Mouse (Mus musculus): ENCODE measurements around the gene Rbfox1. TPM values are rescaled to one million over a fixed set of nuclear protein-coding genes. Genes with fewer than 3 reads are reported as not detected.

The Rbfox1 gene
- polyA plus RNA-seq, 1 experiment from 2014 or later = 4.6 TPM

- no peak for DNase-seq (ENCODE audit: low spot score)
- H3K27ac ChIP-seq (ENCODE audit: low read depth, low read length) = no peak overlapping the region
- 86% methylated on average over 1 of the region's 1 CpGs for WGBS
Observed at GRCm38 (mm10) chr16:6048601-6049000, 163.4 kb downstream of the Rbfox1 start.

DNA sequence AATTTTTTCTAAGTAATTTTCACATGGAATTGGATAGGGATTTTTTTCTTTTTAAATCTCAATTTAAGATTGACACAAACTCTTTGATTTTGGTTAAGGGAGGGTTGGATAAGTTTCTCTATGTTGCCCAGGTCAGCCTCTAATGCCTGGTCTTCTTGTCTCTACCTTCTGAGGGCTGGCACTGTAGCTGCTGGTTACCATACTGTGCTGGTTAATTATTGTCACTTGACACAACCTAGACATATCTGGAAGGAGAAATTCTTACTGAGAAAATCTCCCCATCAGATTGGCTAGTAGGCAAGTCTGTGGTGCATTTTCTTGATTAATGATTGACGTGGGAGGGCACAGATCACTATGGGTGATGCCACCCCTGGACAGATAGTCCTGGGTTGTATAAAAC, 177.3 kb downstream of the Rbfox1 start:
- ATAC-seq (replicated peaks; ENCODE audit: low FRiP score) = no peak
- no peak overlapping the region for H3K4me2 ChIP-seq (ENCODE audit: low read depth, low read length, severe bottlenecking)
- WGBS = 93% methylated on average over 1 of the region's 1 CpGs

More at GRCm38 (mm10) chr16:6048601-6049000, 163.4 kb downstream of the Rbfox1 start:
- Histone ChIP-seq H3K4me2 (ENCODE audit: low read depth, low read length, severe bottlenecking) (no peak overlapping the region), H3K9me3 (ENCODE audit: control insufficient read depth, low read length) (no peaks in the 10 kb centered on the region), H3K4me3 (ENCODE audit: low read depth, low read length) (no peak overlapping the region), H3K4me1 (replicated peaks; ENCODE audit: control insufficient read depth, insufficient read depth, low read length) (no peaks in the 10 kb centered on the region), H3K27me3 (ENCODE audit: control insufficient read depth, insufficient read depth, low read length) (no peaks in the 10 kb centered on the region), H3K36me3 (ENCODE audit: control insufficient read depth, insufficient read depth, low read length) (no peaks in the 10 kb centered on the region), H3K9ac (ENCODE audit: low read length) (no peak overlapping the region)
- ATAC-seq (replicated peaks; ENCODE audit: low FRiP score) = no peak

GRCm38 (mm10) chr16:6065481-6065880, 180.3 kb downstream of the Rbfox1 start:
- Histone ChIP-seq H3K4me3 (ENCODE audit: low read depth, low read length) (no peak overlapping the region), H3K9ac (ENCODE audit: low read length) (no peak overlapping the region), H3K27me3 (ENCODE audit: control insufficient read depth, insufficient read depth, low read length) (no peaks in the 10 kb centered on the region), H3K36me3 (ENCODE audit: control insufficient read depth, insufficient read depth, low read length) (no peaks in the 10 kb centered on the region), H3K27ac (ENCODE audit: low read depth, low read length) (no peak overlapping the region), H3K4me2 (ENCODE audit: low read depth, low read length, severe bottlenecking) (no peak overlapping the region), H3K4me1 (replicated peaks; ENCODE audit: control insufficient read depth, insufficient read depth, low read length) (no peaks in the 10 kb centered on the region), H3K9me3 (ENCODE audit: control insufficient read depth, low read length) (no peaks in the 10 kb centered on the region)
- ATAC-seq (replicated peaks; ENCODE audit: low FRiP score) = no peak
- DNase-seq (ENCODE audit: low spot score) = no peak
- WGBS = 87% methylated on average over 4 of the region's 4 CpGs

More for the DNA sequence above, 177.3 kb downstream of the Rbfox1 start:
- Histone ChIP-seq H3K27me3 (ENCODE audit: control insufficient read depth, insufficient read depth, low read length) (no peaks in the 10 kb centered on the region), H3K4me1 (replicated peaks; ENCODE audit: control insufficient read depth, insufficient read depth, low read length) (no peaks in the 10 kb centered on the region), H3K36me3 (ENCODE audit: control insufficient read depth, insufficient read depth, low read length) (no peaks in the 10 kb centered on the region), H3K27ac (ENCODE audit: low read depth, low read length) (no peak overlapping the region), H3K9ac (ENCODE audit: low read length) (no peak overlapping the region), H3K4me3 (ENCODE audit: low read depth, low read length) (no peak overlapping the region), H3K9me3 (ENCODE audit: control insufficient read depth, low read length) (no peaks in the 10 kb centered on the region)
- no peak for DNase-seq (ENCODE audit: low spot score)

DNA sequence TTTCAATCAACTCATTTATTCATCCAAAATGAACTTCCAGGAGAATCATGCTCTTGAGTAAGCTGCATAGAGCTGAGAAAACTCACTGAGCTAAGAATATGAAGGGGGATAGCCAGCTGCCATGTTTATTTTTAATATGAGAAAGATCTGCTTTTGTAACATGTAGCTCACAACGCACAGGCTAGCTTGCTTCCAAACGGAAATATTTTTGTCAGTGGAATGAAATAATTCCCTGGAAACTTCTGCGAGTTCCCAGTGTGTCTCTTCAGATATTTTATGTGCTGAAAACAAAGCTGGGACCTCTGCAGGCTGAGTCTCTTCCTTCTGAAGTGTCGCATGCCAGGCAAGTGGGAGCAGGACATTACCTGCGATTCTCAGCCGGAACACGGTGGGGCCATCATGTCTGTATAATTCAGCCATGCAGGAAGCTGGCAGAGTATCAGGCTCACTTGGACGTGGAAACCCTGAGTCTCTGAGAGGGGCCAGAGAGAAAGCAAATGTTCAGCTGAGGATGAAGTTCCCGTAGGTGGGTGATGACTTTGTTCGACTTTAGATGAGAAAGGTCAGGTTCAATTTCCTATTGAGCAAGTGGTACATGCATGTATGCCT, 190.4 kb downstream of the Rbfox1 start:
- Histone ChIP-seq H3K9me3 (ENCODE audit: control insufficient read depth, low read length) (no peaks in the 10 kb centered on the region), H3K36me3 (ENCODE audit: control insufficient read depth, insufficient read depth, low read length) (no peaks in the 10 kb centered on the region), H3K4me1 (replicated peaks; ENCODE audit: control insufficient read depth, insufficient read depth, low read length) (no peaks in the 10 kb centered on the region), H3K9ac (ENCODE audit: low read length) (no peak overlapping the region), H3K4me3 (ENCODE audit: low read depth, low read length) (no peak overlapping the region), H3K4me2 (ENCODE audit: low read depth, low read length, severe bottlenecking) (no peak overlapping the region), H3K27me3 (ENCODE audit: control insufficient read depth, insufficient read depth, low read length) (no peaks in the 10 kb centered on the region), H3K27ac (ENCODE audit: low read depth, low read length) (no peak overlapping the region)
- ATAC-seq (replicated peaks; ENCODE audit: low FRiP score) (no peak), DNase-seq (ENCODE audit: low spot score) (no peak)
- 85% methylated on average over 10 of the region's 10 CpGs for WGBS

- DNase-seq (ENCODE audit: low spot score) (no peak), ATAC-seq (replicated peaks; ENCODE audit: low FRiP score) (no peak)
- Histone ChIP-seq H3K4me2 (ENCODE audit: low read depth, low read length, severe bottlenecking) (no peak overlapping the region), H3K9me3 (ENCODE audit: control insufficient read depth, low read length) (no peaks in the 10 kb centered on the region), H3K27me3 (ENCODE audit: control insufficient read depth, insufficient read depth, low read length) (no peaks in the 10 kb centered on the region), H3K9ac (ENCODE audit: low read length) (no peak overlapping the region), H3K36me3 (ENCODE audit: control insufficient read depth, insufficient read depth, low read length) (no peaks in the 10 kb centered on the region), H3K27ac (ENCODE audit: low read depth, low read length) (no peak overlapping the region), H3K4me3 (ENCODE audit: low read depth, low read length) (no peak overlapping the region), H3K4me1 (replicated peaks; ENCODE audit: control insufficient read depth, insufficient read depth, low read length) (no peaks in the 10 kb centered on the region)
- WGBS = 76% methylated on average over 4 of the region's 4 CpGs
Observed at GRCm38 (mm10) chr16:6079017-6079416, 193.9 kb downstream of the Rbfox1 start.

GRCm38 (mm10) chr16:6084701-6085365, 199.7 kb downstream of the Rbfox1 start:
- Histone ChIP-seq H3K27ac (ENCODE audit: low read depth, low read length) (no peak overlapping the region), H3K4me2 (ENCODE audit: low read depth, low read length, severe bottlenecking) (no peak overlapping the region), H3K4me3 (ENCODE audit: low read depth, low read length) (no peak overlapping the region), H3K4me1 (replicated peaks; ENCODE audit: control insufficient read depth, insufficient read depth, low read length) (no peaks in the 10 kb centered on the region), H3K36me3 (ENCODE audit: control insufficient read depth, insufficient read depth, low read length) (no peaks in the 10 kb centered on the region), H3K9me3 (ENCODE audit: control insufficient read depth, low read length) (no peaks in the 10 kb centered on the region), H3K9ac (ENCODE audit: low read length) (no peak overlapping the region), H3K27me3 (ENCODE audit: control insufficient read depth, insufficient read depth, low read length) (no peaks in the 10 kb centered on the region)
- DNase-seq (ENCODE audit: low spot score) (no peak), ATAC-seq (replicated peaks; ENCODE audit: low FRiP score) (no peak)
- WGBS = 83% methylated on average over 7 of the region's 7 CpGs

DNA sequence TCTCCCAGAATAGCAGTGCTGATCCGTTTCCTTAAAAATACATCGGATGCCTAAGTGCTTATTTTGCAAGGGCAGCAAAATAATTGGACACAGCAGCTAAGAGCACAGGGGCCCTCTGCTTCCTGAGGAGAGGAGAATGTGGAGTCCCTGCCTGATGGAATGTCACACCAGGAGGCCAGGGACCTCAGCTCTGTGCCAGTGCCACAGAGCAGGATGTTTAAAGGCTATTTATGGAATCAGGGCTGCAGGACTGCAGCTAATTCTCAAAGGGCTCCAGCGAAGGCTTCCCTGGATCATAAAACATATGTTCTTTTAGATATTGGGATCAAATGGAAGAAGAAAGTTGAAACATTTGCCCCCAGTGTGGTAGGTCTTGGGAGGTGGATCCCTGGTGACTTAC, 201.0 kb downstream of the Rbfox1 start:
- ATAC-seq (replicated peaks; ENCODE audit: low FRiP score) (no peak), DNase-seq (ENCODE audit: low spot score) (no peak)
- H3K4me3 ChIP-seq (ENCODE audit: low read depth, low read length) = no peak overlapping the region
- H3K4me2 ChIP-seq (ENCODE audit: low read depth, low read length, severe bottlenecking) = no peak overlapping the region
- H3K27ac ChIP-seq (ENCODE audit: low read depth, low read length) = no peak overlapping the region
- H3K9ac ChIP-seq (ENCODE audit: low read length) = no peak overlapping the region
- no peaks in the 10 kb centered on the region for H3K27me3 ChIP-seq (ENCODE audit: control insufficient read depth, insufficient read depth, low read length)
- H3K9me3 ChIP-seq (ENCODE audit: control insufficient read depth, low read length) = no peaks in the 10 kb centered on the region
- no peaks in the 10 kb centered on the region for H3K36me3 ChIP-seq (ENCODE audit: control insufficient read depth, insufficient read depth, low read length)
- 48% methylated on average over 3 of the region's 3 CpGs for WGBS
- H3K4me1 ChIP-seq (replicated peaks; ENCODE audit: control insufficient read depth, insufficient read depth, low read length) = no peaks in the 10 kb centered on the region

DNA sequence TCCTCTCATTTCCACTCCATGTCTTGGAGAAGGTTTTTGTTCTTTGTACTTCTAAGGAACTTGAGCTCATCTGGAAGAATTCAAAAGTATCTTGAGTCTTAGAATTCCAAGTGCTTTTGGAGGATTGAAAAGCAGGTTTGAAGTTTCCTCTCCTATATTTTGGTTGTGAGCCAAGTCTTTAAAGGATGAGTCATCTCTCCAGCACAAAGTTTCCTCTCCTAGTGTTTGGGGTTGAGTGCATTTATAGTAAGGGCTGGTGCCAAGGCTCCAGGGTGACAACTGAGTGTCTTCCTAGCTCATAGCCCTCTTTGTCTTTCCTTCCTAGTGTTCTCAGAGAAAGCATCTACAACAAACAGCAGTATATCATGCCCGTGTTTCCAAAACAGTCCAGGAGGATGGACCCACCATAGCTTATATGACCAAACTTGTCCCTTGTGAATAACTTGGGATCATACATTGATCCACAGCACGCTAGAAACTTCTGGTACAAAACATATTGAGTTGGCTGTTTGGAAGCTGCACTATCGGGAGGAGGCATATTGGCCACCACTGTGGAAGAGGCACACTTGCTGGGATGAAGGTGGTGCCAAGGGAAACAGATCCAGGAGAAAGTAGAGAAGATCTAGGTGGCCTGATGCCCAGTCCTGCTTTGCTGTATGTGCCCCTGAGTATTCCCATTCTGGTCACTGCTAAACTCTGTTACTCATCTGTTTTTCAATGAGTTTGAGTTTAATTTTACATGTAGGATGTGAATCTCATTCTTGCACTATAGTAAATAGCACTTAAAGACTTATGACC, 206.4 kb downstream of the Rbfox1 start:
- 86% methylated on average over 3 of the region's 3 CpGs for WGBS
- Histone ChIP-seq H3K4me3 (ENCODE audit: low read depth, low read length) (no peak overlapping the region), H3K36me3 (ENCODE audit: control insufficient read depth, insufficient read depth, low read length) (no peaks in the 10 kb centered on the region), H3K9ac (ENCODE audit: low read length) (no peak overlapping the region), H3K4me2 (ENCODE audit: low read depth, low read length, severe bottlenecking) (no peak overlapping the region), H3K4me1 (replicated peaks; ENCODE audit: control insufficient read depth, insufficient read depth, low read length) (no peaks in the 10 kb centered on the region), H3K27ac (ENCODE audit: low read depth, low read length) (no peak overlapping the region), H3K9me3 (ENCODE audit: control insufficient read depth, low read length) (no peaks in the 10 kb centered on the region), H3K27me3 (ENCODE audit: control insufficient read depth, insufficient read depth, low read length) (no peaks in the 10 kb centered on the region)
- no peak for DNase-seq (ENCODE audit: low spot score)
- ATAC-seq (replicated peaks; ENCODE audit: low FRiP score) = no peak

Measured in forebrain, embryonic 11.5 days (tissue).